Mouse (Mus musculus) urinary bladder, postnatal 25 days (tissue): ENCODE measurements around the gene Strip1.
"Not testable (repeated sequence)": the region's sequence is repeated elsewhere in the genome, so short reads cannot be mapped to it uniquely, and the experiment has no call there.

Experiments used
- DNase-seq: peaks from one replicate; pipeline ENCODE4 v3.0.0; 2022; ENCODE audit warnings: low spot score

The Strip1 gene

DNA sequence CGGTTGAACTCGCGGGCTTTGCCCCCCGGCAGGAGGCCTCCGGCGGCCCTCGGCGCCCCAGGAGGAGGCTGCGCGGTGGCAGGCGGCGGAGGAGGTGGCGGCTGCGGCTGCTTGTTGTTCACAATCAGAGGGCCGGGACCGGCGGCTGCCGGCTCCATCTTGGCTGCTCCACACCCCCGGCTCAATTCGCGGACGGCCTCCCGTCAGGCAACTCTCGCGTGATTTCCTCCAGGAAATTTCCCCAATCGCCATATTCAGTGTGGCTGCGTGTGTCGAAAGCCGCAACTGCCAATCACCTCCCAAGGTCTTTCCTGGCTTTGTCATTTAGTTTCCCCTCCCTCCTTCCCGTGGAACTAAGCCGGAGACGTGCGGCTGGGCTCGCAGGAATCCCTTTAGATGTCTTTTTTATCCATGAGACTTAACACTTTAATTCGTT is at the start of gene Strip1:
Gene Strip1, minus strand, starts transcription at position 172 of the 436 bp plus-strand sequence.
- DNase-seq, result peak; percentile 86

DNA sequence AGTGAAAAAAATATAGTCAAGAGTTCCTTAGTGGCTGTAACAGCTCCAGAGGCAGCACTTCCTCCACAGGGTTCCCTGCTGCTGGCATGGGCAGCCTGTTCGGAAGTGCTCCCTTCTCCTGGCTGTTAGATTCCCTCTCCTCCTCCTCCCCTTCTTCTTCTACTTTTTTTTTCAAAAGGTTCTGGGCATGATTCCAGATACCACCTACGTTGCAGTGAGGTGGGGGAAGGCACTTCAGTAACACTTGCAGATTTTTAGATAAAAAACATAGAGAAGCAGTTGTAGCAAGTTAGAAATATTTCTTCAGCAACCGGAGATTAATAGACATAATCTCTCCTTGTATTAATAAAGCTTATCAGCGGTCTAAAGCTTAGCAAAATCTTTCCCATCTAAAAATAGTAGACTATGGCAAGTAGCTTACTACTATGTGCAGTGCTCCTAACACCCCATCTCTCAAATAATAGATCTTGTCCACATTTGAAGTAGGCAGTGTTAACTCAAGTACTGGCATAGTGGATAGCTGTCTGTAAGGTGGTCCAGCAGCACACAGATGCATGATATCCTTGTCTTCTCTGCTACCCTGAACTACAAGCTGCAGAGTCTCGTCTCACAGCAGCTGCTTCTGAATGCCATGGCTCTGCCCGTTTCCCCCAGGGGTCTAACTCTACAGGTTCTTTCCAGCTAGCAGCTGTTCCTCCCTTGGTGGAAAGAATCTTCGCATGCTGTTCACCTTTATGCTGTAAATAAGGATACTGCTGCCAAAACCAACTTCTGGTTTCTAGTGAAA is 49.5 kb upstream of the Strip1 start:
- no peak for DNase-seq

DNA sequence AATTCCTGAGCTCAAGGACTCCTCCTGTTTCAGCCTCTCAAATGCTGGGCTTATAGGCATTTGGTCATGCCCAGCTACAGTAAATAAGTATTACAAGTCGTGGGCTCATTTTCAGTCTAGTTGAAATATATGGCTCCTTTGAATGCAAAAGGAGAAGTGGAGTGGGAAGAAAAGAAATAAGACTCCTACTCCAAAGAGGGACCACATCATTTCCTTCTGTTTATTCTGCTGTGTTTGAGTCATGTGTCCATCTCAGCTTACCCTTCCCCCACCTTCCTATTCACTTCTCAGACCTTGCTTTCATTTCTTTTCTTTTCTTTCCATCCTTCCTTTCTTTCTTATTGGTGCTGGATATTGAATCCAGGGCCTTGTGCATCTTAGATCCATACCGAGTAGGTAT is 40.0 kb upstream of the Strip1 start:
- DNase-seq, result no peak

DNA sequence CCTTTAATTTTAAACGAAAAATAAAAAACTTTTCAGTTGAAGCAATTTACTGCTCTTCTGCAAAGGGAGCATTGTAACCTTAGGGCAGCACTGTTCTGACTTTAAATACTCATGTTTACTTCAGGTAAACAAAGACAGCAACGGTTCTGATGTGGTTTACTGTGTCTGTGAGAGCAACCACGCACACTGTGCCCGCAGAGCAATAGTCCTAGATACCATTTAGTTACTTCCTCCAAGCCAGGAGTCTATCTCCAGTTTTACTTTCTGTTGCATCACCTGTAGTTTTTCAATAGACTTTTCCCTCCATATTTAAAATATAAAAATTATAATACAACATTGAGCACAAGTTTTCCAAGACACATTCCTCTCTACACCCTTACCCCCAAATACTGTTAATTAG is 39.0 kb upstream of the Strip1 start:
- DNase-seq, result no peak

DNA sequence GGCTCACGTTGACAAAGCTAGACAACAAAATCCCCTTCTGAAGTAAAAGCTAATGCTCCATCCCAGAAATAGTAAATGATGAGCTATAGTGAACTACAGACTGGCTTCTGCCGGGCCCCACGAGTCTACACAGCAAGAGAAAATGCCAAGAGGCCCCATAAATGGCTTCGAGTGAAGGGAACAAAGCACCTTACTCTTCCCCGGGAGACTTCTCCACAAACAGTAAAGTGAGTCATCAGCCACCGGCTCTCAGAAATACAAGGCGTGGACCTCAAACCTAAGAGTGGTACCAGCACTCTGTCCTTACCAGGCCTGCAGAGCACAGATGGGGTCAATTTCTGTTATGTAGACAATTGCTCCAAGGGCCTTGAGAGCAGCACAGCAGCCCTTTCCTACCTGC is 37.3 kb upstream of the Strip1 start:
- DNase-seq, result no peak

DNA sequence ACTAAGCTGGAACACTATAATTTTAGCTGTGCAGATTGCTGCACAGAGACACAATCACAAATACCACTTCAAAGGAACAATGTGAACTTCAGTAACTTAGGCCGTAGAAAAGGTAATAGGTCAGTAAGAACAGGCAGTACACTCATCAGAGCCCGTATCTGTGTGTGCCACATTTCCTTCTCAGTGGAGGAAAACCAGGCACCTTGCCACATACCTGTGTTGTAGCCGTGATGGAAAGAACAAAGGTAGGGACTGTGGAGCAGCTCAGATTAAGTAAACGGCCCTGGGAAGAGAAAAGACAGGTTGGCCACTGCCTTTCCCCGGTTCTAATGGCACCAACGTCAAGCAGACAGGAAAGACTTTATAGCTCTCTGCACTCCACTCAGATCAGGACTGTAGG is 35.9 kb upstream of the Strip1 start:
- no peak for DNase-seq

DNA sequence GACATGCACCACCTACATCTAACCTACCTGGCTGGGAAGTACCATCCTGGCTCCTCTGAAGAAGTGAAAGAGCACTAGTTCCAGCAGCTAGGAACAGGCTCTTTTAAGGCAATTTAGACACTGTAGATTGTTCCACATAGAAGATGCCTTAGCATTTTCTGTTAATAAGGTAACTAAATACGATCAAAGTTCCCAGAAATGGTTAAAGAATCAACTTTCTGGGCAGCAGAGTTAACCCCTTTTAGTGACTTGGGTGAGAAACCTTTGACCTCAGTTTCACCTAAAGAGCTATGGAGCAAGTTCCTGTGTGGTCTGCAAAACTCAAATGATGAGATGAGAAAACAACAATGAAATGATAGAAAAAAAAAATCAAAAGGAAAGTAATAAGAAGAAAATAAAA is 33.1 kb upstream of the Strip1 start:
- DNase-seq, result no peak

DNA sequence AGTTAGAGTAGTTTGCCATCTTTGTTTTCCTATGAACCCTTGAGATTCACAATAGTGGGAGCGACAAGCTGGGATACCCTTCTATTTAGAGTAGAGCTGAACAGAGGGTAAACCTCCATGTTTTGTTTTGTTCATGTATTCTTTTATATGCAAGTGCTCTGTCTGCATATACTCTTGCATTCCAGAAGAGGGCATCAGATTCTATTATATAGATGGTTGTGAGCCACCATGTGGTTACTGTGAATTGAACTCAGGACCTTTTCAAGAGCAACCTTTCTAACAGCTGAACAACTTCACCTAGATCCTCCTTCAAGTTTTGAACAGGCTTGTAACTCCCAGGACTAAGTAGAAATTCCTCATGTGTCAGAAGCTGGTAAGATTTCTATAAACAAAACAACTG is 27.5 kb upstream of the Strip1 start:
- DNase-seq, result no peak

DNA sequence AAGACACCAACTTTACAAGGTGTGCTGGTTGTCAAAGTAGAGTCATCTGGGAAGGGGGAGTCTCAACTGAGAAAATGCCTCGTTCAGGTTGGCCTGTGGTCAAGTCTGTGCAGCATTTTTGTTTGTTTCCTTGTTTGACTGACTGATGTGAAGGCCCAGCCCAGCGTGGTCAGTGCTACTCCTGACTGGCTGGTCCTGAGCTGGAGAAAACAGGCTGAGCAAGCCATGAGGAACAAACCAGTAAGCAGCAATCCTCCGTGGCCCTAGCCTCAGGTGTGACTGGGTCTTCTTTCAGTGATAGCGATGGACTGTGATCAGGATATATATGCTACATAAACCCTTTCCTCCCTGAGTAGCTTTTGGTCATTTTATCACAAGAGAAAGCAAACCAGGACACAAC is 25.4 kb upstream of the Strip1 start:
- no peak for DNase-seq

DNA sequence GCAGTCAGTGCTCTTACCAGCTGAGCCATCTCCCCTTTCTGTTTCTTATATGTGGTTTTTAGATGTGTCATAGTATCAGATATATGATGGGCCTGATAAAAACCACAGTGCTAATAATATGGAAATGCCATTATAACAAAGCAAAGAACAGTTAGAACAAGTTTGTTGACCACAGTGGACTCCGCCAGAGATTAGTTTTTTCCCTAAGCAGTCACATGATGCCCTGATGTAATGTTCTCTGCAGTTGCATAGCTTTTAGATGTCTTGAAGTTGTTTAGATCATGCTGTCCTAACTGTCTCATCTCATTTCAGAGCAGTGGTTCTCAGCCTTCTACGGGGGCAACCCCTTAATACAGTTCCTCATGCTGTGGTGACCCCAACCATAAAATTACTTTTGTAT is 24.7 kb upstream of the Strip1 start:
- DNase-seq, result no peak

DNA sequence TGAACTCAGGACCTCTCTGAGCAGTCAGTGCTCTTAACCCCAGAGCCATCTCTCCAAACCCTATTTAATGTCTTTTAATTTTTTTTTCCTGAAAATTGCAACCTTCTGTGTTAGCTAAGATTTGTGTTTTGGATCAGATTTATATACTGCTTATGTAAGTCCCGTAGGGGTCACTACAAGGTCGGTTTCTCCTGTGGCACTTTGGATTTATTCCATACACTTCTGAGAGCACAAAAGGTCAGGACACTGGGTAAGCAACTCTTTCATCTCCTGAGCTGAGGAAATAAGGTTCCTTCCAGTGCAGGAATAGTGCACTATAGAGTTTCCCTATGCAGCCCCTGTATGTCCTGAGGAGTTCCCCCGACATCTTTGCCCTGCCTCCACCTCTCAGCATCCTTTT is 24.0 kb upstream of the Strip1 start:
- no peak for DNase-seq

DNA sequence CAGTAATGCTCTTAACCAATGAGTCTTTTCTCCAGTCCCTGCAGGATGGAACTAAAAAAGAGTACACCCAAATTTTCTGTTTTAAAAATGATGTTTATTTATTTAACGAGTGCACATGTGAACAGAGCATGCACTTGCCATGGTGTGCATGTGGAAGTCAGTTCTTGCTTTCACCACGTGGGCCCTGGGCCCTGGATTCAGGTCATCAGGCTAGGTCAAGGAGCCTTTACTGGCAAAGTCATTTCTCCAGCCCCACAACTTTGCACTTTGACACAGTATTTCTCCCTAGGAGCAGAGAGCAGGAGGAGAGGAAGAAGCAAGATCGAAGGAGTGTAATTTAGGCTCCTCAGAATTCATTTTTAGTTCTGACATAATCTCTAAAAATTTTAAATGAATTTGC is 23.4 kb upstream of the Strip1 start:
- no peak for DNase-seq

DNA sequence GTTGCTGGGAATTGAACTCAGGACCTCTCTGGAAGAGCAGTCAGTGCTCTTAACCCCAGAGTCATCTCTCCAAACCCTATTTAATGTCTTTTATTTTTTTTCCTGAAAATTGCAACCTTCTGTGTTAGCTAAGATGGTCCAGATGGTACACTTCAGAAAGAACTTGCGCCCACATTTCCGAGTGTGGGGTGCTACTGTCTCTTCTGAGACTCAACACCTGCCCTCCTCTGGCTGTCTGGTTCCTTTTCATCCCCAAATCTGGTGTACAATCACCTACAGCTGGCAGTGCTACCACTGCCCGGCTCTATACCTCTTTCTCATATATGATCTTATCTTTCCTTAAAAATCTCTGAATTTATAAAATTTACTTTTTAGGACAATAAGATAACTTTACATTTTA is 21.5 kb upstream of the Strip1 start:
- DNase-seq, result no peak

DNA sequence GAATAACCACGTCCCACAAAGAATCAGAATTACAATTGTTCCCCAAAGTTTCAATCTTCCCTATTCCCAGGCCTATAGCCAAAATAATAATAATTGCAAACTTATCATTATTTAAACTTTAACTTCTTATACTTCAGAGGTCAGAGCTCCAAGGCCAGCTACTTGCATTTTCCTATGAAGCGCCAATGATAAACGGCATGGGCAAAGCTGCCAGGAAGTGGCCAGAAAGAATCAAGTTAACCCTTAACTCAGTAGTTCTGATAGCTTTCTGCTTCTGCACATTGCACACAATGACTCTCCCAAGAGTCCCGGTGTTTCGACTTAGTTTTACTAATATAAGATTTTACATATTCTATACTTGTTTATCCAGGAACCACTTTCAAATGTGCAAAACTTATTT is 18.8 kb upstream of the Strip1 start:
- DNase-seq, result not testable (repeated sequence)

DNA sequence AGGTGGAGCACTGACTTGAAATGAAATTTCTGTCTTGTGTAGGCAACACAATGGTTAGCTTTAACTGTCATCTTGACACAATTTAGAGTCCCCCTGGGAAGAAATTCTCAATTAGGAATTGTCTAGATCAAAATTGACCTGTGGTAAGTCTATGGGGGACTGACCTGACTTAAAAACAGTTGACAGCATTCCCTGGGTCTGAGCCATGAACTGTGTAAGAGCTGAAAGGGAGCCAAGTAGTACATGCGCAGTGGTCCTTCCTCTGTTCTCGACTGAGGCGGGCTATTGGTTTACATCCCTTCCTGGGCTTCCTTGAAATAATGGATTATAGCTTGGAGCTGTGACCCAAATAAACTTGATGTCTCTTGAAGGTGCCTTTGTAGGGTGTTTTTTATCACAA is 15.5 kb upstream of the Strip1 start:
- DNase-seq, result no peak

DNA sequence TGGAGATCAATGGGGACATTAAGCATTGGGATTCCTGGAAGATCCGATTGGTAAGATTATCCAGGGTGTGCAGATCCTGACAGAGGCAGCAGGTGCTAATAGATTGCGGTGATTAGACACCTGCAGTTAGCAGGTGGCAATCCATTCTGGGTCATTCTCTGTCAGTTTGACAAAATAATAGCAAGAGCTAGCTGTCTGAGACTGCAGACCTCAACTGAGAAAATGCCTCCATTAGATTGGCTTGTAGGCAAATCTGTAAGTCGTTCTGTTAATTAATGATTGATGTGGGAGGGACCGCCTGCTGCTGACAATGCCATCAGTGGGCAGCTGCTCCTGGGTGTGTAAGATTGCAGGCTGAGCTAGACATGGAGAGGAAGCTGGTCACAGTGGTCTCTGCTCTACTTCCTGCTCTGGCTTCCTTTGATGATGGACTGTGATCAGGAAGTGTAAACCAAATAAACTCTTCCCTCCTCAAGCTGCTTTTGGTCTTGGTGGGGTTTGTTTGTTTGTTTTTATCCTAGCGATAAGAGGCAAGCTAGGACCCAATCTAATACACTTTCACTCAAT is 6.2 kb upstream of the Strip1 start:
- DNase-seq, result no peak

DNA sequence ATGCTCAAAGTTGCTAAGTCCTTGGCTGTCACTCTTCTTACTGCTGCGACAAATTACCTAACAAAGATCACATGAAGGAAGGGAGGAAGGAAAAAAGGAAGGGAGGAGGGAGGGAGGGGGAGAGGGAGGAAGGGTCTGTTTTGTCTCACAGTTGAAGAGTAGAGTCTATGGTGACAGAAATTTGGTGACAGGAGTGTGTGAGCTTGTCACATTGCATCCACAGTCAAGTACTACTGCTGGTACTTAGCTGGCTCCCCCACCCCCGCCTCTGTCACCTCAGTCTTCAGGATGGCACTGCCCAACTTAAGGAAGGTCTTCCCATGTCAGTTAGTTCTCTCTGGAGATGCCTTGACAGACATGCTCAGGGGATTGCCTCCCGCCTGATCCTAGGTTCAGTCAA is 4.7 kb upstream of the Strip1 start:
- DNase-seq, result no peak

DNA sequence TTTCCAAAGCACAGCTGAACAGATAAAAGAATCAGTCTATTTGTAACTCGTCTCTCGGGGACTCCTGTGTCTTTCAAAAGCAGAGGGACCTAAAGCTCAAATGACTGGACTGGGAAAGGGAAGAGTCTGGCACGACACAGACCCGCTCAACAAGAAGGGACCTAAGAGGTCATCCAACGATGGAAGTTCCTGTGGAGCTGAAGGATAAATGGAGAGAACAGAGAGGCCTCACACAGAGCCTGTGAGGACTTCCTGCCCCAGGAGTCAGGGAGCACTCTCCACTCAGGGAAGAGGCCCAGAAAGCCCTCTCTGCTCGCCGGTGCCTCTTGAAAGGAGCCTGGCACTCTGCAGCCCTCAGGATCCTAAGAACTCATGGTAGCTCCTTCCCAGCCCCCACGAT is 4.3 kb upstream of the Strip1 start:
- no peak for DNase-seq

DNA sequence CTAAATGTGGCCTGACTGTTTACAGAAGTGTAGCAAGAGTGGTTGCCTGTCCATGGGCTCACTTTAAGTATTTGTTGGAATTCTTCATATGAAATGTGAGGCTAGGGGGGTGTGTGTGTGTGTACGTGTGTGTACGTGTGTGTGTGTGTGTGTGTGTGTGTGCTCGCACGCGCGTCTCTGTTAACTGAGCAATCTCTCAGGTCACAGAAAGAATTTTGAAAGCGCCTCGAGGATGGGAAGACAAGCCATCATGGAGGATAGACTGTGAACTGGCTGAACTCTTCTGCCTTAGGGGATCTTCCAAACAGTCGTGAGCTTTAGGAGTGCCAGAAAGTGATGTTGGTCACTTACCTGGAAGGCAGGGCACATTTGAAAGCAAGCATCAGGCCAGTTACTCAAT is 2.4 kb upstream of the Strip1 start:
- DNase-seq, result no peak

DNA sequence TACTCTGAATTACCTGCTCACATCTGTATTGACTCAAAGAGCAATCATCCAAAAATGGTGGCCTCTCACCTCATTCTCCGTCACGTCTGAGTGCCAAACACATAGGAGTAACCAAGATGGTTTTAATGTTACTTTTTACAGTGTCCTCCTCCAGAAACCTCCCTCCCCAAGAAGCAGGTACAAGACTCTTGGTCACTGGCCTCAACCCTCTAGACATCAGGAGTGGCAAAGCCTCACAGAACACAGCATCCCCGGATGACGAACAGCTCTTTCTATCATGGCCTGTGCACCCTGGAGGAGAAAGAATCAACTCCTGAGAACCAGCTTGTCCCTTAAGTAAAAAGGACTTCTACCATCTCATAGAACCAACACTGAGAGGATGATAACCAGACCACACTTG is 1.3 kb upstream of the Strip1 start:
- DNase-seq, result no peak

DNA sequence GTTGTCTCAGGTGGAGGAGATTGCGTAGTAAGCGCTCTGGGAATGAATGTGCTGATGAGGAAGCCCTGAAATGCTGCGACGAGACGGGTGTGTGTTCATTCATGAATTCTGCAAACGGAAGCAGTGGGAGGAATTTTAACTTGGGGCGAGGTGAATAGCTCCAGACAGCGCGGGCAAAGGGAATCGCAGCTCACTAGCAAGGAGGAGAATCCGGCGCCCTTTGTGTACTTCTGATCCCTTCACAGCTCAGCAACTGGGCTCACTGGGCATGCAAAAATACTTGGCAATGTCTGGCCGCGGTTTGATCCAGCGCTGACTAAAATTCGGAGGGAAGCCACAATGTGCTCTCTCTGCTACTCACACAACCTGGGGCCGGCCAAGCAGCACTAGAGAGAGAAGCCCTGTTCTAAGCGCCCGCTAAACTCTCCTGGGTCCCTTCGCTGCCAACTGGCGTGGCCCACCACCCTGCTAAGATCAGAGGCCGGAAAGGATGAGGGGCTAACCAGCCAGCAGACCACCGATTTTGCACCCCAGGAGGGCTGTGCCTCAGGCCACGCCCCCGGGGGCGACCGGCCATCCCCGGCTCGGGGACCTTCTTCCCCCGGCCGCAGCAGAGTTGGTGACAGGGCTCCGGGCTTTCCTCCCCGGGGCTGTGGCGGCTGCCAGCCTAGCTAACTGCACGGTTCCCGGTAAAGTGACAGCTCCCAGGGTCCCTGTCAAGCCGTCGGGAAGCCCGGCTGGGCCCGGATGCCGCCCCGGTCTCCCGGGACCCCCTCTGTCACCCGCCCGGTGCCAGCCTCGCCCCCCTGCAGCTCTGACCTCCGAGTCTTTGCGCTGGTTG is 592 bp downstream of the Strip1 start, which contains the start of gene Gm10961:
Gene Gm10961, plus strand, starts transcription at position 641 of the 841 bp plus-strand sequence.
- peak; percentile 45 for DNase-seq

DNA sequence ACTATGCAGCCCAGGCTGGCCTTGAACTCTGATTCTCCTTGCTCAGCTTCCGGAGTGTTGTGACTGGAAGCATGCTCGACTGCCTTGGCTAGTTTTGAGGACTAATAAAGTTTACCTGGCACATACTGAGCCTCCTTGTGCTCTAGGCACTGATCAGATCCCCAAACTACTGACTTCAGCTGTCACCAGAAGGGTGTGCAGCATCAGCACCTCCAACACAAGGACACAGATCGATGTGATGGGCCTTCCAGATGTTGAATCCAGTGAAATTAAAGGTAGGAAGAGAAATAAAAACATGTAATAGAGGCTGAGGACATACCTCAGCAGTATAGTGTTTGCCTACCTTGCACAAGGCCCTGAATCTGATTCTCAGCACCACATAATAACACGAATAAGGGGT is 2.1 kb downstream of the Strip1 start:
- no peak for DNase-seq

DNA sequence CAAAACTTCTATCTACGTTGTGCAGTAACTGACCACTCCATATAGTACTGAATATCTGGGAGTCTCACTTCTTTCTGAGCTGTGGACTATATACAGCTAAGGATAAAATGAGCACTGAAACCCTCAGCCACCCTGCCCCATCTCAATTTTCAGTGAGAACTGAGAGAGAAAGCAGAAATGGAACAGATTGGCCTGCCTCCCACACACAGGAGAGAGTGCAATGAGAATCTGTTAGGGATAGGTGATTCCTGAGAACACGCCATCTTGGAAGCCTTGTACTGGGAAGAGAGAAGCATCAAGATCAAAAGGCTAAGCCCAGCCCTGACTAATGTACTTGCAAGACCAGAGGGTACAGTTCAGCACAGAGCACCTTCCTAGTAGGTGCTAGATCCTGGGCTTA is 2.9 kb downstream of the Strip1 start:
- DNase-seq, result no peak
